Mouse (Mus musculus) heart, embryonic 15.5 days (tissue): ENCODE measurements at regions not wholly inside any gene's neighbourhood (a gene's known extent, or its start where the extent isn't known, plus 50 kb on each side); places are given as distances from the start of the nearest gene placed in this dataset.

ENCODE experiments used
- ATAC-seq: fragments of 200-750 bp; cut with Nextera tagmentation; replicated peaks from 2 replicates; pipeline ENCODE4 v1.8.0; 2017; ENCODE audit warnings: low read depth, moderate TSS enrichment; ENCODE audit not compliant: insufficient number of reproducible peaks, insufficient read depth, low FRiP score
- H3K27ac ChIP-seq: fragments of 300-500 bp; sonication (generic); 2 replicates; pipeline ENCODE4 v1.5.1; 2015; ENCODE audit warnings: mild to moderate bottlenecking, inconsistent platforms
- H3K27me3 ChIP-seq: fragments of 300-500 bp; sonication (generic); 2 replicates; pipeline ENCODE4 v1.6.1; 2015; ENCODE audit warnings: inconsistent platforms
- H3K36me3 ChIP-seq: fragments of 300-500 bp; sonication (generic); 2 replicates; pipeline ENCODE4 v1.6.1; 2015; ENCODE audit warnings: mild to moderate bottlenecking, inconsistent platforms
- H3K4me1 ChIP-seq: fragments of 300-500 bp; sonication (generic); replicated peaks from 2 replicates; pipeline ENCODE4 v1.6.1; 2015; ENCODE audit warnings: inconsistent platforms
- H3K4me2 ChIP-seq: fragments of 300-500 bp; sonication (generic); 2 replicates; pipeline ENCODE4 v1.6.1; 2015; ENCODE audit warnings: inconsistent platforms, mild to moderate bottlenecking, moderate library complexity
- H3K4me3 ChIP-seq: fragments of 300-500 bp; sonication (generic); 2 replicates; pipeline ENCODE4 v1.5.1; 2015; ENCODE audit warnings: mild to moderate bottlenecking, inconsistent platforms
- H3K9ac ChIP-seq: fragments of 300-500 bp; sonication (generic); 2 replicates; pipeline ENCODE4 v1.6.1; 2015; ENCODE audit warnings: mild to moderate bottlenecking, inconsistent platforms
- H3K9me3 ChIP-seq: fragments of 300-500 bp; sonication (generic); replicated peaks from 2 replicates; pipeline ENCODE4 v1.6.1; 2016; ENCODE audit warnings: inconsistent platforms
- WGBS: fragments of 180-500 bp; shearing (Covaris S2); methylation state at CpG from one replicate; pipeline ENCODE4 v1.1.7; 2015; ENCODE audit warnings: mixed read lengths; 5-methylcytosine and 5-hydroxymethylcytosine counted together

DNA sequence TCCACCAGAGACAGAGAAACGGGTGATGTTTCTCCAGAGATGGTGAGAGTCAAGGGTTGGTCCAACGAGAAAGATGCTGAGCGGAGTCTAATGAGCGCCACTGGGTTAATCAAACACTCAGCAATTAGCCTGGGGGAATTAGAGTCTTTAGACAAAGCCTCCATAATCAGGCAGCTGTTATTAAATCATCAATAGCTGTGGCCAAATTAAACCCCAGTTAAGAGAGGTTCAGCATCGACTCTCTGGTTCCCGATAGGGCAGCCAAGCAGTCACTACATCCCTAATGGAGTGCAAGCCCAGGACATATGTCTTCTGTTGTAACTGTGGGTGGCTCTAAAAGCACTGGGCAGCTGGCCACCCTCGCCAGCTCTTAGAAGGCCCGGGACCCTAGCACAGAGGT, 216.9 kb downstream of the Cryba4 start:
- WGBS, result 80% methylated on average over 8 of the region's 8 CpGs

GRCm38 (mm10) chr5:112037080-112037479, 215.2 kb downstream of the Cryba4 start:
- Histone ChIP-seq H3K36me3 (no peaks in the 10 kb centered on the region), H3K9ac (no peak overlapping the region), H3K4me1 (no peaks in the 10 kb centered on the region), H3K4me3 (no peak overlapping the region), H3K9me3 (no peaks in the 10 kb centered on the region), H3K27me3 (peaks cover 14% of the 10 kb centered on the region), H3K4me2 (no peak overlapping the region), H3K27ac (no peak overlapping the region)
- ATAC-seq, result no peak
- 66% methylated on average over 8 of the region's 8 CpGs for WGBS

More for the DNA sequence above, 216.9 kb downstream of the Cryba4 start:
- H3K36me3 ChIP-seq, result no peaks in the 10 kb centered on the region
- no peaks in the 10 kb centered on the region for H3K4me1 ChIP-seq
- no peak overlapping the region for H3K4me2 ChIP-seq
- no peak for ATAC-seq
- no peak overlapping the region for H3K9ac ChIP-seq
- no peak overlapping the region for H3K27ac ChIP-seq
- H3K27me3 ChIP-seq, result peaks cover 9% of the 10 kb centered on the region
- no peaks in the 10 kb centered on the region for H3K9me3 ChIP-seq
- no peak overlapping the region for H3K4me3 ChIP-seq

DNA sequence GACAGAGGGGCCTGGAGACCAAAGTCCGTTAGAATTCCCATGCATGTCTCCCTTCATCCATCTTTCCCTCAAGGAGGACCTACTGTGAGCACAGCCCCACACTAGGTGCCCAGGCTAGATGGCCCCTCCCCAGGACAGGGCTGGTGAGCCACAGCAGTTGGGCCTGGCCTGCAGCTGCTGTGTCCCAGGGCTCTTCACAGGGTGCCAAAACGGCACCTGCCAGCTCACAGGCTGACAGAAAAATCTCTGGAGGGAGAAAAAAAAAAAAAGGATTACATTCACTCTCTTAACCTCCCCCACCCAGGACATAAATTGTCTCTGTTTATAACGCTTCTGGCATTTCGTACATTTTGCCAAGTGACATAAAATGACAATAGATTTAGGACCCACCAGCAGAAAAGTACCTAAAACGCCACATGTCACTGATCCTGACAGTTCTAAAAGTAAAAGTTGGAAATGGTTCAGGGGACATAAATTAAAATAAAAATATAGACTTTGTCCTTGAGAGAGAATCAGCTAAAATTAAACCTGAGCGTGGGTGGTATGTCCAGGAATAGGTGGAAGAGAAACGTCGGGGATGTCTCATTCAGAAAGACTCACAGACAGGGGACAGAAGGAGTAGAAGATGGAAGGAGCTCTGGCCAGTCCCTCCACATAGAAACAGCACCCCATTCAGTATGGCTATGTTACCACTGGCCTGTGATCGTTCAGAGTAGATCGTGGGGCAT, 212.5 kb downstream of the Cryba4 start:
- ATAC-seq, result no peak
- Histone ChIP-seq H3K9me3 (no peaks in the 10 kb centered on the region), H3K4me2 (no peak overlapping the region), H3K4me1 (no peaks in the 10 kb centered on the region), H3K4me3 (no peak overlapping the region), H3K9ac (no peak overlapping the region), H3K36me3 (no peaks in the 10 kb centered on the region), H3K27me3 (peaks cover 16% of the 10 kb centered on the region), H3K27ac (no peak overlapping the region)
- WGBS, result 58% methylated on average over 10 of the region's 10 CpGs

DNA sequence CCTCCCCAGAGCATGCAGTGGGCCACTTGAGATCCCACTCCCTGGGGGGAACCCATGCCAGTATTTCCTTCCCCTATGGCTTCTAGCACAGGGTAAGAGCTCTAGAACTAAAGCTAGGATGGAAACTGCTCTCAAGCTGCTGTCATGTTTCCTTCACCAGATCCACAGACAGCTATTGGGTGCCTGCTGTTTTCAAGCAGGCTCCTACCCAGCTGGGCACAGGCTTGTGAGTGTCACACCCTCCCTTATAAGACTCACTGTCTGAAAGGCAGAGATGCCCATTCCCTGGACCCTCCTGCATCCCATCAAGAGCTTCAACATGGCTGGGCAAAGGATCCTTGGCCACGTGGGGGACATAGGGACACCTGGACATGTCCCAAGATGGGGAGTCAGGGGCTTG, 211.6 kb downstream of the Cryba4 start:
- Histone ChIP-seq H3K4me3 (no peak overlapping the region), H3K36me3 (no peaks in the 10 kb centered on the region), H3K9ac (no peak overlapping the region), H3K27ac (no peak overlapping the region), H3K4me1 (no peaks in the 10 kb centered on the region), H3K27me3 (peaks cover 16% of the 10 kb centered on the region), H3K4me2 (no peak overlapping the region), H3K9me3 (no peaks in the 10 kb centered on the region)
- WGBS, result 43% methylated on average over 1 of the region's 1 CpGs
- ATAC-seq, result no peak

GRCm38 (mm10) chr5:112041285-112041684, 211.0 kb downstream of the Cryba4 start:
- Histone ChIP-seq H3K4me3 (no peak overlapping the region), H3K4me1 (no peaks in the 10 kb centered on the region), H3K27me3 (peaks cover 16% of the 10 kb centered on the region), H3K9ac (no peak overlapping the region), H3K4me2 (no peak overlapping the region), H3K9me3 (no peaks in the 10 kb centered on the region), H3K36me3 (no peaks in the 10 kb centered on the region), H3K27ac (no peak overlapping the region)
- 34% methylated on average over 4 of the region's 4 CpGs for WGBS
- no peak for ATAC-seq

- Histone ChIP-seq H3K4me1 (no peaks in the 10 kb centered on the region), H3K36me3 (no peaks in the 10 kb centered on the region), H3K27ac (no peak overlapping the region), H3K4me3 (no peak overlapping the region), H3K9ac (no peak overlapping the region), H3K27me3 (peaks cover 21% of the 10 kb centered on the region), H3K9me3 (no peaks in the 10 kb centered on the region), H3K4me2 (no peak overlapping the region)
- WGBS, result 79% methylated on average over 11 of the region's 11 CpGs
- ATAC-seq, result no peak
Observed at GRCm38 (mm10) chr5:112042236-112042635, 210.1 kb downstream of the Cryba4 start.

DNA sequence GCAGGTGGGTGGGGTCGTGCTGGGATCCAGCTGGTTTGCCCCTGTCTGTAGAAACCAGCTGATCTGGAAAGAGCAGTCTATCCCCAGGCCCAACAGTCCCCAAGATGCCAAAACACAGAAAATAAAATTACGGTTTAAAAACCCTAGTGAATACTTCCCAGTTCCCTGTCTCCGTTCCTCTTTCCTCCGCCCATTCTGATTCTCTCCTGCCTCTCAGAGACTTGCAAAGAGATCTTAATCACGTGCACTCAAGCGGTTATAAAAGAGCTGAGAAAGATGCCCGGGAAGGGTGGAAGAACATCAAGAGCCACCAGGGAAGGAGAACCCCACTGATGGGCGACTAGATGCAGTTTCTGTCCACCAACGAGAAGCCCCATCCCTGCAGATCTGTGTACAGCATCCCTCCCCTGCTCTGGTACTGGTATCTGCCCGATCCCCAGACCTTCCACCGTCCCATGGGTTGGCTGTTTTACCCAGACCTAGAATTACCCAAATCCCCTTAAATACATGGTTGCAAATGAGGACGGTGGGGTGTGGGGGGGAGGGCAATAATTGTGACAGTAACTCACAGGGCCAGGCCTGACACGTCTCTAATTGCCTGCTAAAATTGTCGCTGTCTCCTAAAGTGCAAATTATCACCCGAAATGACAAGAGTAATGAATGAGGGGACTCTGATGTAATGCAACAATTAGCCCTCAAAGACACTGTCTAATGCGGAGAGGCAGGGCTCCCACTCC, 202.1 kb downstream of the Cryba4 start:
- no peak for ATAC-seq

DNA sequence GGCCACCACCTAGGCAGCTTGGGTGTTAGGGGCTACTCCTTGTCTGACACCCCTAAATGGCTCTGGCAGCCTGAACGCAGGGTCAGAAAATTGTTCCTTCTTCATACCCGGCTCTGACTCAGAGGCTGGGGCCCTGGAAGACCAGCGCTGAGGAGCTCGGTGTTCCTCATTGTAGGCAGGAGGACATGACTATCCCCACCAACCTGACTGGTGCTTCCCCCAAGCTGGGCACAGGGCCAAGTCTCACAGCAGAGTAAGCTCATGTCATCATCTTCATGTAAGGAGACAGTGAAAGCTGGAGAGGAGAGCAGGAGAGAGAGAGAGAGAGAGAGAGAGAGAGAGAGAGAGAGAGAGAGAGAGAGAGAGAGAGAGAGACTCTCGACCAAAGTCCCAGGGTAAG, 201.4 kb downstream of the Cryba4 start:
- Histone ChIP-seq H3K9me3 (no peaks in the 10 kb centered on the region), H3K27me3 (peaks cover 27% of the 10 kb centered on the region), H3K9ac (no peak overlapping the region), H3K27ac (no peak overlapping the region), H3K36me3 (no peaks in the 10 kb centered on the region), H3K4me3 (no peak overlapping the region), H3K4me2 (no peak overlapping the region), H3K4me1 (no peaks in the 10 kb centered on the region)
- ATAC-seq, result no peak
- 30% methylated on average over 5 of the region's 5 CpGs for WGBS

More for the DNA sequence above, 202.1 kb downstream of the Cryba4 start:
- no peak overlapping the region for H3K27ac ChIP-seq
- no peak overlapping the region for H3K4me2 ChIP-seq
- no peaks in the 10 kb centered on the region for H3K9me3 ChIP-seq
- peaks cover 23% of the 10 kb centered on the region for H3K27me3 ChIP-seq
- no peaks in the 10 kb centered on the region for H3K4me1 ChIP-seq
- no peaks in the 10 kb centered on the region for H3K36me3 ChIP-seq
- no peak overlapping the region for H3K4me3 ChIP-seq
- WGBS, result 32% methylated on average over 16 of the region's 16 CpGs
- no peak overlapping the region for H3K9ac ChIP-seq

DNA sequence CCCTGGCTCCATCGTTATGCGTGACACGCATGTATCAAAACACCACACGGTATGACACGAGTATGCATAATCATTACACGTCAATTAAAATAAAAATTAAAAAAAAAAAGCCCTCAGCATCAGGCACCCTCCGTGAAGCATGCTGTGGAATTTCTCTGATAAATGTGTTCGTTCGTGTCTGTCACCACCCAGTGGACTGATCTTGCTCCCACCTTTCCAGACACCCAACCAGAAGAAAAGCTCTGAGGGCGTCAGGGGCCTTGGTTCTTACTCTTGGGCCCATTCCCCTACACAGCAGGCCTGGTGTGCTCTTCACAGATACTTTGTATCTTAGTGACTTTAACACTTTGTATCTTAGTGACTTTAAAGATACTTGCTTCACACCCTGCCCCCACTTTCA, 200.5 kb downstream of the Cryba4 start:
- H3K36me3 ChIP-seq, result no peaks in the 10 kb centered on the region
- H3K9me3 ChIP-seq, result no peaks in the 10 kb centered on the region
- no peaks in the 10 kb centered on the region for H3K4me1 ChIP-seq
- WGBS, result 62% methylated on average over 10 of the region's 10 CpGs
- no peak overlapping the region for H3K4me3 ChIP-seq
- ATAC-seq, result no peak
- H3K27ac ChIP-seq, result no peak overlapping the region
- no peak overlapping the region for H3K4me2 ChIP-seq
- no peak overlapping the region for H3K9ac ChIP-seq
- peaks cover 29% of the 10 kb centered on the region for H3K27me3 ChIP-seq

DNA sequence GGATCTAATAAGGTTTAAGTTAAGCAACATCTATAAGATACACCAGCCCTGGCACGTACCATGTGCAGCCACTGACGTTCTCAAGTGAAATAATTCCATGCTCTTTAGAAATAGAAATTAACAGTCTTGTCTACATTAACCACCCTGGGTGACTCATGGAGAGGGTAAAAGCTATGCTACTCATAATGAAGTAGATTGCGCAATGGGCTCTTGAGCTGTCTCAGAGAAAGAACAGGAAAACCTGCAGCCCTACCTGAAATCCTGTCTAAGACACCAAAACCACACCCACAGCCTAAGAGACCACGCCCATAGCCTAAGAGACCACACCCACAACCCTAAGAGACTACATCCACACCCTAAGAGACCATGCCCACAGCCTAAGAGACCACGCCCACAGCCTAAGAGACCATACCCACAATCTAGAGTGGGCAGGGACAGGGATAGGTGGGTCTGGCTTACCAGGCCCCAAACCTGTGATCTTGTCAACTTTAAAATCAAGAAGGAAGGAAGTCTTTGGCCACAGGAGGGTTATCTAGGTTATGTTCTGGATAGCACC, 198.6 kb downstream of the Cryba4 start:
- no peaks in the 10 kb centered on the region for H3K9me3 ChIP-seq
- H3K4me1 ChIP-seq, result no peaks in the 10 kb centered on the region
- no peaks in the 10 kb centered on the region for H3K36me3 ChIP-seq
- no peak overlapping the region for H3K4me2 ChIP-seq
- WGBS, result 71% methylated on average over 5 of the region's 5 CpGs
- H3K9ac ChIP-seq, result no peak overlapping the region
- ATAC-seq, result no peak
- H3K27ac ChIP-seq, result no peak overlapping the region
- H3K4me3 ChIP-seq, result no peak overlapping the region
- H3K27me3 ChIP-seq, result peaks cover 25% of the 10 kb centered on the region

- no peak overlapping the region for H3K9ac ChIP-seq
- no peak for ATAC-seq
- no peak overlapping the region for H3K4me3 ChIP-seq
- 58% methylated on average over 4 of the region's 4 CpGs for WGBS
- no peak overlapping the region for H3K4me2 ChIP-seq
- no peak overlapping the region for H3K27ac ChIP-seq
- H3K4me1 ChIP-seq, result no peaks in the 10 kb centered on the region
- peaks cover 18% of the 10 kb centered on the region for H3K27me3 ChIP-seq
- no peaks in the 10 kb centered on the region for H3K9me3 ChIP-seq
- H3K36me3 ChIP-seq, result no peaks in the 10 kb centered on the region
Observed at GRCm38 (mm10) chr5:112055018-112055417, 197.3 kb downstream of the Cryba4 start.
